In the genomic region with DNA sequence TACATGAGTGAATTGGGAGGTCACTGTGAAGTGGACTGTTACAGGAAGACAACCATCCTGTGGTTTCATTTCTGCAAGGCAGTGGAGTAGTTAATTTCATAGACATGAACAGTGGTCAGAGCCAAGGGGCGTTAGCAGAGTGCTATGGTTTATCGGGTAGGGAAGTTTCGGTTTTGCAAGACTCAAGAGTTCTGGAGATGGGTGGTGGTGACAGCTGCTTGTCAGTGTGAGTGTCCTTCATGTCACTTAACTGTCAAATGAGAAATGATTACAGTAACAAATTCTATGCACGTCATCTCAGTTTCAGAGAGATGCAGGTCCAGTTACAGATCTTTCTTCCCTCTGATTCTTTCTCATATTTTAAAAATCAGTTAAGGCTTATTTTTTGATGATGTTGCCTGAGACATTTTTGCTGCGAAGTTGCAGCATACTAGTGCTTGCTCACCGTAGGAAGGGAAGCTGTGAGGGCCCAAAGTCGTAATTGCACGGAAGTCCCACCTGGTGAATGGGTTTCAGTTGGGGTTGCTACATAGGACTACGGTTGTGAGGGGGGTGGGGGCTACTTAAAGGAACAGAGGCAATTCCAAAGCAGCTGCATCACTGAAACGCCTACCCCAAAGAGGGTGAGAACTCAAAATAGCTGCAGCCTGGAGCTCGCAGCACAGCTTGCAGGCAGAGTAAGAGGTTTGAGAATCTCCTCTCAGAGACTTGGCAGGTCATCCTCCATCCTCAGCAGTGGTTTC, we compare ENCODE assay signal across 11 mouse cellular contexts. TPM values are rescaled to one million over a fixed set of nuclear protein-coding genes. Genes with fewer than 3 reads are reported as not detected.
DNase-seq lines count a peak whose midpoint lies in the region; ATAC-seq and TF ChIP-seq lines count a peak whose summit lies in the region.
"Had no signal": no experiment of that assay in that cellular context is flagged by ENCODE, and none has a peak within 500 bp of the region (broad histone marks: within the 10 kb centered on the region; RNA-seq: fewer than 3 reads in every experiment).

No protein-coding gene starts in this region.

- H3K4me3 ChIP-seq in kidney, adult 2 months (ENCODE audit: insufficient read depth, low read depth, low read length): no peak overlapping the region
- no peak overlapping the region for H3K4me3 ChIP-seq in stomach, postnatal 0 days (ENCODE audit: low read depth, low read length)
- H3K4me3 ChIP-seq: hindbrain, embryonic 15.5 days; limb, embryonic 15.5 days had no signal

- H3K9ac ChIP-seq in stomach, postnatal 0 days (ENCODE audit: low read length): no peak overlapping the region
- H3K9ac ChIP-seq: hindbrain, embryonic 15.5 days; limb, embryonic 15.5 days had no signal

- H3K36me3 ChIP-seq in kidney, adult 2 months (ENCODE audit: control insufficient read depth, insufficient read depth, low read length): no peaks in the 10 kb centered on the region
- H3K36me3 ChIP-seq in stomach, postnatal 0 days (ENCODE audit: control insufficient read depth, insufficient read depth, low read length): no peaks in the 10 kb centered on the region
- H3K36me3 ChIP-seq: hindbrain, embryonic 15.5 days; limb, embryonic 15.5 days had no signal

- H3K27me3 ChIP-seq in kidney, adult 2 months (replicated peaks; ENCODE audit: control insufficient read depth, insufficient read depth, low read length): no peaks in the 10 kb centered on the region
- no peaks in the 10 kb centered on the region for H3K27me3 ChIP-seq in stomach, postnatal 0 days (ENCODE audit: control insufficient read depth, insufficient read depth, low read length)
- H3K27me3 ChIP-seq: hindbrain, embryonic 15.5 days; limb, embryonic 15.5 days had no signal

- no peak for ATAC-seq in stomach, postnatal 0 days (ENCODE audit: low FRiP score, low TSS enrichment)

- peak overlapping the region; percentile 11; the same call in 1 of the 2 replicates for H3K4me2 ChIP-seq in stomach, postnatal 0 days (replicated peaks; ENCODE audit: low read depth)
- H3K4me2 ChIP-seq: hindbrain, embryonic 15.5 days; limb, embryonic 15.5 days had no signal

- WGBS in kidney, adult 2 months: 70% methylated on average over 11 of the region's 11 CpGs
- WGBS in stomach, postnatal 0 days: 69% methylated on average over 11 of the region's 11 CpGs

- TF ChIP-seq POLR2A in kidney, adult 2 months (IDR thresholded peaks at IDR 0.05; ENCODE audit: low read depth, low read length): no peak

- peak; percentile 25 for DNase-seq in kidney, adult 2 months
- no peak for DNase-seq in kidney, adult 11 months
- DNase-seq in adipocyte (ENCODE audit: low spot score): peak; percentile 46
- DNase-seq in lung, postnatal 25 days (ENCODE audit: low spot score): peak; percentile 29
- DNase-seq in stomach, postnatal 0 days (ENCODE audit: low spot score): no peak
- DNase-seq in yolk sac, embryonic 10.5 days (ENCODE audit: low spot score): no peak
- DNase-seq in cerebellum, adult 11-12 months: no peak
- no peak for DNase-seq in cerebellum, postnatal 36 days
- DNase-seq: embryo, embryonic 11 days had no signal

- no peaks in the 10 kb centered on the region for H3K9me3 ChIP-seq in stomach, postnatal 0 days (ENCODE audit: control insufficient read depth, low read length)
- H3K9me3 ChIP-seq: hindbrain, embryonic 15.5 days; limb, embryonic 15.5 days had no signal

- TF ChIP-seq EP300 in stomach, postnatal 0 days (optimal IDR thresholded peaks at IDR 0.05): no peak

- TF ChIP-seq CTCF in kidney, adult 2 months (conservative IDR thresholded peaks at IDR 0.05; ENCODE audit: insufficient read depth, insufficient read length, low read depth, low read length): no peak
- TF ChIP-seq CTCF in stomach, postnatal 0 days (IDR thresholded peaks at IDR 0.05; ENCODE audit: low read depth): no peak

- H3K4me1 ChIP-seq in kidney, adult 2 months (ENCODE audit: control insufficient read depth, insufficient read depth, low read length): peaks cover 4% of the 10 kb centered on the region
- H3K4me1 ChIP-seq in stomach, postnatal 0 days (replicated peaks; ENCODE audit: control insufficient read depth, insufficient read depth): no peaks in the 10 kb centered on the region
- H3K4me1 ChIP-seq: hindbrain, embryonic 15.5 days; limb, embryonic 15.5 days had no signal

- H3K27ac ChIP-seq in kidney, adult 2 months (ENCODE audit: insufficient read depth, low read depth, low read length): no peak overlapping the region
- H3K27ac ChIP-seq in stomach, postnatal 0 days (replicated peaks): no peak overlapping the region
- H3K27ac ChIP-seq: hindbrain, embryonic 15.5 days; limb, embryonic 15.5 days had no signal

RNA-seq across cellular contexts. Expression of a gene that starts 46.7 kb away (rescaled TPM):
- polyA plus RNA-seq in kidney, adult 2 months (2012; rRNA removed): 11.1 and 12.1 TPM in 2 replicates
- polyA plus RNA-seq in stomach, postnatal 0 days (2015; fragmentation: Nextera tagmentation; extraction: Ambion mirVana): 8.0 and 8.6 TPM in 2 replicates

Comparison
In these comparisons a context has a peak if more than half of its experiments do, and no peak if none do; other contexts are left out.
1. DNase-seq: peak in kidney, adult 2 months (single experiment), adipocyte (single experiment) and lung, postnatal 25 days (single experiment); none in kidney, adult 11 months (single experiment), stomach, postnatal 0 days (single experiment), yolk sac, embryonic 10.5 days (single experiment), cerebellum, adult 11-12 months (single experiment) and cerebellum, postnatal 36 days (0 of 2).